Mouse (Mus musculus) myocyte (in vitro differentiated cells): ENCODE results near the gene Rap1gap2.

Experiments
- CEBPB ChIP-seq: IDR thresholded peaks from 2 replicates; pipeline ENCODE4 v1.6.1; 2011; ENCODE audit warnings: mild to moderate bottlenecking, moderate library complexity; ENCODE audit not compliant: poor library complexity, insufficient read depth, severe bottlenecking
- E2F4 ChIP-seq: IDR thresholded peaks from one replicate; pipeline ENCODE4 v1.6.1; 2011; ENCODE audit warnings: mild to moderate bottlenecking, control low read depth, moderate library complexity; ENCODE audit not compliant: insufficient read depth
- MAX ChIP-seq: IDR thresholded peaks from one replicate; pipeline ENCODE4 v1.6.1; 2011; ENCODE audit warnings: low read depth, mild to moderate bottlenecking, control low read depth
- MYOD1 ChIP-seq, 3 experiments: IDR thresholded peaks; one replicate each; pipeline ENCODE4 v1.6.1; 2011; ENCODE audit warnings: control low read depth in 2 of 3, low read depth in 2 of 3, mild to moderate bottlenecking in 2 of 3, moderate library complexity in 1 of 3; ENCODE audit not compliant: insufficient read length in 2 of 3, control insufficient read depth in 1 of 3
- MYOG ChIP-seq, 3 experiments: IDR thresholded peaks; one replicate each; pipeline ENCODE4 v1.6.1; 2011; ENCODE audit warnings: control low read depth in 2 of 3, low read depth in 2 of 3, mild to moderate bottlenecking in 2 of 3; ENCODE audit not compliant: insufficient read length in 2 of 3, control insufficient read depth in 1 of 3, insufficient read depth in 1 of 3
- POLR2A ChIP-seq: IDR thresholded peaks from one replicate; pipeline ENCODE4 v1.6.1; 2011; ENCODE audit warnings: low read depth, mild to moderate bottlenecking, control low read depth, moderate library complexity; ENCODE audit not compliant: insufficient read length
- POLR2AphosphoS2 ChIP-seq: IDR thresholded peaks from one replicate; pipeline ENCODE4 v1.6.1; 2011; ENCODE audit warnings: low read depth, control low read depth; ENCODE audit not compliant: insufficient read length
- REST ChIP-seq: IDR thresholded peaks from one replicate; pipeline ENCODE4 v1.6.1; 2011; ENCODE audit warnings: mild to moderate bottlenecking, control low read depth, moderate library complexity; ENCODE audit not compliant: insufficient read depth, insufficient read length
- SRF ChIP-seq: IDR thresholded peaks from one replicate; pipeline ENCODE4 v1.6.1; 2011; ENCODE audit warnings: low read depth; ENCODE audit not compliant: control insufficient read depth, insufficient read length
- TCF12 ChIP-seq: IDR thresholded peaks from one replicate; pipeline ENCODE4 v1.6.1; 2011; ENCODE audit warnings: mild to moderate bottlenecking, control low read depth; ENCODE audit not compliant: poor library complexity, insufficient read depth, severe bottlenecking
- TCF3 ChIP-seq: IDR thresholded peaks from one replicate; pipeline ENCODE4 v1.6.1; 2011; ENCODE audit warnings: low read depth, control low read depth; ENCODE audit not compliant: insufficient read length
- USF1 ChIP-seq: IDR thresholded peaks from one replicate; pipeline ENCODE4 v1.6.1; 2011; ENCODE audit warnings: low read depth, mild to moderate bottlenecking, control low read depth, moderate library complexity

DNA sequence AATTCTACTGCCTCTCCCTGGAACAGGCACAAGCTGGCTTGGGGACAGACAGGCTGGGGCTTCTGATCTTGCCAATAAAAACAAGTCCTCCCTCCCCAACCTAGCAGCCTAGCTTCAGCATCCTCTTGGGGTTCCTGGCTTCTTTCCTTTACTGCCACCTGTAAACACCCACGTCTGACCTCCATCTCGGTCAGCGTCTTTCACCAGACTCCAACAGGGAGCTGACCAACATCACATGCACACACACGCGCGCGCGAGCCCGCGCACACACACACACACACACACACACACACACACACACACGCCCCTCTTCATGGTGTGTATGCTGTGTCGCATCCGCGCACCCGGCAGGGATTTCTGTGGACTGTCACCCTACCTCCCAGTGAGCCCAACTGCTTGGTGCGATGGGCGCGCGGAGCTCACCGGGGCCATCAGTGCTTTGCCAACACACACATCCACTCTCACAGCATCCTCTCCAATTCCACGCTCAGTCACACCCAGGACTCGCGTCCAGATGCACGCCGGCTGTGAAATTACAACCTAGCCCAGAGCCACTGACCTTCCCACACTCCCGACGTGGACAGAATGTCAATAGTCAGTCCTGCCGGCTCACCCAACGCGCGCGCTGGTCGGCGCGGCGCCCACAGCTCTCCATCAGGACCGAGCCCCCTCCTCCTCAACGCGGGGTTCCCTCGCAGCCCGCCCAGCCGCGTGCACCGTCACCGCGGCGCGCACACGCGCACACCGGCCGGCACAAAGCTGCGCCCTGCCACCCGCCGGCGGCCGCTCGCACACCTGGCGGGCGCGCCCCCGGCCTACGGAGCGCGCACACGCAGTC is 21.1 kb downstream of the Rap1gap2 start:
- TF ChIP-seq REST (no peak), CEBPB (no peak), POLR2AphosphoS2 (no peak), POLR2A (no peak), TCF12 (no peak), MAX (no peak), TCF3 (no peak), USF1 (no peak), MYOD1 (IDR thresholded peaks at IDR 0.05; ENCODE audit: control insufficient read depth in 1 of 3, insufficient read length in 2 of 3, low read depth in 2 of 3) (no peak), MYOG (IDR thresholded peaks at IDR 0.05; ENCODE audit: control insufficient read depth in 1 of 3, insufficient read depth in 1 of 3, insufficient read length in 2 of 3, low read depth in 2 of 3) (no peak), E2F4 (no peak), SRF (no peak)
